Mouse (Mus musculus) spleen, adult 2 months (tissue): Measurements from ENCODE around the gene Hist2h2aa1.

Experiments
- CTCF ChIP-seq: fragments of 200-500 bp; IDR thresholded peaks from 2 replicates; pipeline ENCODE4 v1.5.1; 2011; ENCODE audit warnings: mild to moderate bottlenecking, inconsistent platforms; ENCODE audit not compliant: insufficient read depth, insufficient read length, insufficient replicate concordance; ENCODE audit errors: extremely low read depth
- POLR2A ChIP-seq: fragments of 200-500 bp; IDR thresholded peaks from 2 replicates; pipeline ENCODE4 v1.6.1; 2011; ENCODE audit warnings: low read depth, low read length, inconsistent platforms

GRCm38 (mm10) chr3:96195616-96196313, 49.5 kb upstream of the Hist2h2aa1 start:
- TF ChIP-seq POLR2A (no peak), CTCF (no peak)
